Mouse (Mus musculus): Measurements from ENCODE around the gene Fbxl13. TPM values are rescaled to one million over a fixed set of nuclear protein-coding genes. Genes with fewer than 3 reads are reported as not detected.

Gene Fbxl13
- total and polyA plus RNA-seq, 3 experiments = 0.14 to 0.30 (median 0.19) TPM

DNA sequence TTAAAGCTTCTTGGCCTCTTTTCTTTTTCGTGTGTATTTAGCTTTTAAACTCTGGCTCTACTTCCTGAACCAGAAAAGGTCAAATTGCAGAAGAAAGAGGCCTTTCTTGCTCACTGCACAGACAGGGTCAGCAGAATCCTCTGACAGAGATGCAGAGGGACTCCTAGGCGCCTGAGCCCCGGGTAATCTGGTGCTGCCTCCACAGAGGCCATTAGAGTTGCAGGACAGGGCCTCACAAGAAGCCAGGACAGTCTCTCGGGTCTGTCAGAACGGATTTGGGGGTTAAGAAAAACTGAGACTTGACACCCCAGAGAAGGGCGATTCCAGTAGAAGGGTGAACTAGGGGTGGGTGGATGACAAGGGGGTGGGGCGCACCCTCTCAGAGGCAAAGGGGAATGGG is 178.0 kb downstream of the Fbxl13 start:
- H3K27ac ChIP-seq (ENCODE audit: insufficient read depth, low read depth) = no peak overlapping the region
- H3K36me3 ChIP-seq (replicated peaks in 1 of 2; ENCODE audit: control insufficient read depth in 1 of 2, insufficient read depth in 1 of 2, low read length in 1 of 2) = peaks cover 0 to 28% of the 10 kb centered on the region in 2 experiments
- no peaks in the 10 kb centered on the region for H3K79me2 ChIP-seq (replicated peaks; ENCODE audit: control insufficient read depth, extremely low read depth, insufficient read depth, poor library complexity, severe bottlenecking)
- H3K4me2 ChIP-seq (ENCODE audit: insufficient read depth, low read depth, poor library complexity, severe bottlenecking) = no peak overlapping the region
- no peaks in the 10 kb centered on the region for H3K9me3 ChIP-seq (replicated peaks; ENCODE audit: low read length)
- H3K27me3 ChIP-seq (replicated peaks) = no peaks in the 10 kb centered on the region
- dilution Hi-C loops (cut with MboI; ENCODE audit: extremely low pct_ligation_motif_present, extremely low pct_unique_long_range_greater_than_20kb, low sequenced_read_pairs) = no loop called here
- in situ Hi-C loops (cut with MboI; ENCODE audit: low pct_ligation_motif_present, low pct_unique_long_range_greater_than_20kb, low sequenced_read_pairs) = no loop called here
- peaks cover 0 to 6% of the 10 kb centered on the region in 2 experiments; a peak in 1 of 4 replicates for H3K4me1 ChIP-seq (ENCODE audit: control insufficient read depth in 1 of 2, insufficient read depth in 2 of 2)
- DNase-seq (ENCODE audit: extremely low read depth) = no peak
- H3K4me3 ChIP-seq (replicated peaks in 1 of 3; ENCODE audit: low read depth in 2 of 3, low read length in 2 of 3, poor library complexity in 1 of 3) = no peak overlapping the region
- no peak overlapping the region for H3K9ac ChIP-seq (ENCODE audit: insufficient read depth, low read depth)
- TF ChIP-seq CTCF (conservative IDR thresholded peaks at IDR 0.05 in 1 of 2, IDR thresholded peaks at IDR 0.05 in 1 of 2; ENCODE audit: low read depth in 2 of 2, low read length in 2 of 2) (no peak), CHD1 (IDR thresholded peaks at IDR 0.05; ENCODE audit: low read depth, low read length) (no peak), CHD2 (IDR thresholded peaks at IDR 0.05; ENCODE audit: low read length) (no peak), IRF4 (IDR thresholded peaks at IDR 0.05; ENCODE audit: low read depth, low read length) (no peak), ZMIZ1 (IDR thresholded peaks at IDR 0.05; ENCODE audit: low read depth, low read length) (no peak), EP300 (IDR thresholded peaks at IDR 0.05; ENCODE audit: low read length) (no peak), ZNF384 (IDR thresholded peaks at IDR 0.05; ENCODE audit: low read depth, low read length) (no peak), TCF12 (IDR thresholded peaks at IDR 0.05; ENCODE audit: low read depth, low read length) (no peak), ZC3H11A (IDR thresholded peaks at IDR 0.05; ENCODE audit: low read depth, low read length) (no peak), MAFK (IDR thresholded peaks at IDR 0.05; ENCODE audit: insufficient replicate concordance, low read length) (no peak), POLR2A (IDR thresholded peaks at IDR 0.05; ENCODE audit: low read depth, low read length) (no peak), GABPA (IDR thresholded peaks at IDR 0.05; ENCODE audit: insufficient replicate concordance, low read depth, low read length) (no peak), POLR2AphosphoS2 (IDR thresholded peaks at IDR 0.05; ENCODE audit: low read depth, low read length) (no peak), RCOR1 (conservative IDR thresholded peaks at IDR 0.05; ENCODE audit: low read depth, low read length) (no peak), ZKSCAN1 (IDR thresholded peaks at IDR 0.05; ENCODE audit: borderline replicate concordance, low read depth, low read length) (no peak), BHLHE40 (IDR thresholded peaks at IDR 0.05; ENCODE audit: low read depth, low read length) (no peak)

DNA sequence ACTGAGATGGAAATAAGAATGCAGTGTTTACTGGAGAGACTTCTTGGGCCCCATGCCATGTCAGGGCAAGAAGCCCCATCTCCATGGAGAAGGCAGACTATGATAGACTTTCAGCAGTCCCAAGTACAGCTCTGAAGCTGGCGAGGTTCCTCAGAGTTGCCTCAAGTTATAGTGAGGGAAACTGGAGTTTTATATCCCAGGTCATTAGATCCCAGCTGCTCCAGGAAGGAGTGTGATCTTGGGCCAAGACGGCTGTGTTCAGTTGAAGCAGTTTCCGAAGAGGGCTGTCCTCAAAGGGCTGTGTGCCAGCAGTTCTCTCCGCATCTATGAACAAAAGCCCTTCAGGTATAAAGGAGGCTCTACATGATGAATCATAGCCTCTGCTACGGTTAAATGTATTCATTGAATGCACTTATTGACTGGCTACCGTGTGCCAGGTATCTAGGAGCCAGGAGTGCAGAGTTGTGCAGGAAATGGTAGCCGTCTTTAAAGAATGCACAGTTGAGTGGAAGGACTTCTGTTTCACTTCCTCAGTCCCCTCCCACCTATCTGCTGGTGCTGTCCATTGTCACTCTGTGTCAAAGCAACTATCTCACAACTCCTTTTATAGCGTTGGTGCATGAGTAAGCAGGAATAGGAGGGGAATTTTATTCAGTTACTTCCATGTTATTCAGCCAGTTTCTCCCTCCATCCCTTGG is 204.5 kb downstream of the Fbxl13 start:
- Histone ChIP-seq H3K9me3 (replicated peaks; ENCODE audit: low read length) (no peaks in the 10 kb centered on the region), H3K4me3 (replicated peaks in 1 of 3; ENCODE audit: low read depth in 2 of 3, low read length in 2 of 3, poor library complexity in 1 of 3) (no peak overlapping the region), H3K4me2 (ENCODE audit: insufficient read depth, low read depth, poor library complexity, severe bottlenecking) (no peak overlapping the region), H3K27me3 (replicated peaks) (no peaks in the 10 kb centered on the region), H3K4me1 (ENCODE audit: control insufficient read depth in 1 of 2, insufficient read depth in 2 of 2) (peaks cover 7 to 12% of the 10 kb centered on the region in 2 experiments; a peak in 3 of 4 replicates), H3K9ac (ENCODE audit: insufficient read depth, low read depth) (no peak overlapping the region), H3K36me3 (replicated peaks in 1 of 2; ENCODE audit: control insufficient read depth in 1 of 2, insufficient read depth in 1 of 2, low read length in 1 of 2) (peaks cover 16 to 56% of the 10 kb centered on the region in 2 experiments), H3K27ac (ENCODE audit: insufficient read depth, low read depth) (no peak overlapping the region), H3K79me2 (replicated peaks; ENCODE audit: control insufficient read depth, extremely low read depth, insufficient read depth, poor library complexity, severe bottlenecking) (no peaks in the 10 kb centered on the region)
- TF ChIP-seq USF1 (IDR thresholded peaks at IDR 0.05; ENCODE audit: low read depth, low read length) (no peak), ELF1 (IDR thresholded peaks at IDR 0.05; ENCODE audit: low read depth, low read length) (0 out of 2 replicates have a peak, but pooled peaks have one; percentile 28), RAD21 (IDR thresholded peaks at IDR 0.05; ENCODE audit: low read depth, low read length) (no peak), TCF12 (IDR thresholded peaks at IDR 0.05; ENCODE audit: low read depth, low read length) (no peak), CTCF (conservative IDR thresholded peaks at IDR 0.05 in 1 of 2, IDR thresholded peaks at IDR 0.05 in 1 of 2; ENCODE audit: low read depth in 2 of 2, low read length in 2 of 2) (no peak), EP300 (IDR thresholded peaks at IDR 0.05; ENCODE audit: low read length) (peak; percentile 80), CHD1 (IDR thresholded peaks at IDR 0.05; ENCODE audit: low read depth, low read length) (no peak), JUN (IDR thresholded peaks at IDR 0.05; ENCODE audit: insufficient read depth, low read depth, low read length) (no peak), SIN3A (IDR thresholded peaks at IDR 0.05; ENCODE audit: low read length) (no peak), IRF4 (IDR thresholded peaks at IDR 0.05; ENCODE audit: low read depth, low read length) (peak; percentile 77)
- dilution Hi-C loops (cut with MboI; ENCODE audit: extremely low pct_ligation_motif_present, extremely low pct_unique_long_range_greater_than_20kb, low sequenced_read_pairs) (no loop called here), in situ Hi-C loops (cut with MboI; ENCODE audit: low pct_ligation_motif_present, low pct_unique_long_range_greater_than_20kb, low sequenced_read_pairs) (no loop called here)
- peak; percentile 34 for DNase-seq (ENCODE audit: extremely low read depth)

All from CH12.LX (cell line).